1 mouse cellular context compared by ENCODE assay signal in the genomic region with DNA sequence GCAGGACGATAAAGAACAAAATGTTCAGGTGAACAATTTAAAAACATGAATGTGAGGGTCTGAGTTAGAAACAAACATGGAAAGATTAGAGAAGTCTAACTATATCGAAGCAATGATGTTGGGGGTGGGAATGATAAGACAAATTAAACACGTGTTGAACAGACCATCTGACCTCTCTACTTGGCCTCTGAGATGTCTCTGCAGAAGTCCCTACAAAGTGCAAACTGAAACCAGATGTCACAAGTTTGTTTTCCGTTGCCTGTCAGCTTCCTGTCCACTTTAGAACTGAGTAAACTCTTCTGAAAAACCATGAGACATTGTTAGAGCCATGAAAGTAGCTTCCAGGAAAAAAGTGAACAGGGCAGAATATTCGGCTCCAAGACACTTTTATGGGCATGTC.
TF ChIP-seq lines count a peak whose summit lies in the region.

No protein-coding gene starts in this region.

TF ChIP-seq in CH12.LX, 34 proteins besides CTCF, POLR2A, EP300 and RAD21 (continued from another document):
- TF ChIP-seq JUND (conservative IDR thresholded peaks at IDR 0.05; ENCODE audit: low read depth, low read length), result 0 out of 2 replicates have a peak, but pooled peaks have one; percentile 35
- TF ChIP-seq USF1 (IDR thresholded peaks at IDR 0.05; ENCODE audit: low read depth, low read length), result no peak
- peak; percentile 85 for TF ChIP-seq IRF4 (IDR thresholded peaks at IDR 0.05; ENCODE audit: low read depth, low read length)
- no peak for TF ChIP-seq ZMIZ1 (IDR thresholded peaks at IDR 0.05; ENCODE audit: low read depth, low read length)
- TF ChIP-seq USF2 (conservative IDR thresholded peaks at IDR 0.05; ENCODE audit: low read depth, low read length), result no peak
- TF ChIP-seq ZKSCAN1 (IDR thresholded peaks at IDR 0.05; ENCODE audit: borderline replicate concordance, low read depth, low read length), result no peak
- no peak for TF ChIP-seq GABPA (IDR thresholded peaks at IDR 0.05; ENCODE audit: insufficient replicate concordance, low read depth, low read length)
- 0 out of 2 replicates have a peak, but pooled peaks have one; percentile 2 for TF ChIP-seq NRF1 (IDR thresholded peaks at IDR 0.05; ENCODE audit: low read depth, low read length)
- TF ChIP-seq POLR2AphosphoS2 (IDR thresholded peaks at IDR 0.05; ENCODE audit: low read depth, low read length), result no peak
- no peak; the same call in 1 of the 2 replicates for TF ChIP-seq SIN3A (IDR thresholded peaks at IDR 0.05; ENCODE audit: low read length)
- TF ChIP-seq KAT2A (IDR thresholded peaks at IDR 0.05; ENCODE audit: insufficient replicate concordance, low read length), result no peak
- no peak for TF ChIP-seq JUN (IDR thresholded peaks at IDR 0.05; ENCODE audit: insufficient read depth, low read depth, low read length)
- peak; percentile 79 for TF ChIP-seq BHLHE40 (IDR thresholded peaks at IDR 0.05; ENCODE audit: low read depth, low read length)
- TF ChIP-seq NELFE (IDR thresholded peaks at IDR 0.05; ENCODE audit: low read depth, low read length), result no peak
- TF ChIP-seq CHD1 (IDR thresholded peaks at IDR 0.05; ENCODE audit: low read depth, low read length), result no peak
- TF ChIP-seq ELF1 (IDR thresholded peaks at IDR 0.05; ENCODE audit: low read depth, low read length), result no peak
- TF ChIP-seq CHD2 (IDR thresholded peaks at IDR 0.05; ENCODE audit: low read length), result peak; percentile 63; the same call in 1 of the 2 replicates
- 0 out of 2 replicates have a peak, but pooled peaks have one; percentile 43 for TF ChIP-seq MAZ (IDR thresholded peaks at IDR 0.05; ENCODE audit: low read depth, low read length)
- TF ChIP-seq MEF2A (IDR thresholded peaks at IDR 0.05; ENCODE audit: borderline replicate concordance, low read depth, low read length), result peak; percentile 67; the same call in 1 of the 2 replicates
- no peak for TF ChIP-seq HCFC1 (IDR thresholded peaks at IDR 0.05; ENCODE audit: low read depth, low read length)
- TF ChIP-seq E2F4 (IDR thresholded peaks at IDR 0.05; ENCODE audit: insufficient replicate concordance, low read depth, low read length), result no peak
- 0 out of 2 replicates have a peak, but pooled peaks have one; percentile 17 for TF ChIP-seq MAFK (IDR thresholded peaks at IDR 0.05; ENCODE audit: insufficient replicate concordance, low read length)
- 0 out of 2 replicates have a peak, but pooled peaks have one; percentile 35 for TF ChIP-seq TBP (conservative IDR thresholded peaks at IDR 0.05; ENCODE audit: low read depth, low read length)
